11 mouse cellular contexts compared by ENCODE assay signal in the genomic region with DNA sequence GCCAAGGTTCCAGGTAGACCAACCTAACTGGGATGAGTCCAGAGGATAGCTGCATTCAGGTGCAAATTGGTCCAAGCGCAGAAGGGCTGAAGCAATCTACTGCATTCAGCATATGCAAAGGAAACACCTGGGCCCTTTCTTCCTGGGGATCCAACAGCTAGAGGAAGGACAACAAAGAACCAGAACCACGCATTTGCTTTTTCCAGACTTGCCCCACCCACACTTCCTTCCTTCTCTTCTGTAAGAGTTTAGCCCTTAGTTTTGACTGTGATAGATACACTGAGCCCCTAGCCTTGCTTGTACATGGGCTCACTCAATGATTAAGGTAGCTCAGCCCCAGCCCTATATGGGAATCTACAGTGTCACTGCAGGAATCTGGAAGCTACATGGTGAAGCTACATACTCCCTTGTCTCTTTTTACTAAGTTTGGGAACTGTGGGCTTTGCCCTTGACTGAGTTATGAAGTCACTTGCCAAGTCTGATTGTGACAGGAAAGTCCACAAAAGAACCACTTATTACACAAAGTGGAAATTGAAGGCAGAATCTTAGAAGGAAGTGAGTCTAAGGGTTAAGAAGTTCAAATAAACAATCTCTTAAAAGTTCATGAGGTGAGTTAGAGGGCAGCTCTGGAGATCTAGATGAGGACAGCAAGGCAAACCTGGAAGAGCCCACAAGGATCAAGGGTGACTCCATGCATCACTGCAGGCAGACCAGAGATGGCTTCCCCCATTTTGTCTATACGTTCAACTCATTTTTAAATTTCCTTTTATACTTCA. TPM values are rescaled to one million over a fixed set of nuclear protein-coding genes. Genes with fewer than 3 reads are reported as not detected.
DNase-seq lines count a peak whose midpoint lies in the region; ATAC-seq lines count a peak whose summit lies in the region.
"Had no signal": no experiment of that assay in that cellular context is flagged by ENCODE, and none has a peak within 500 bp of the region (broad histone marks: within the 10 kb centered on the region; RNA-seq: fewer than 3 reads in every experiment).

No protein-coding gene starts in this region.

- H3K27ac ChIP-seq in midbrain, embryonic 11.5 days (ENCODE audit: low read depth, low read length) = no peak overlapping the region
- no peak overlapping the region for H3K27ac ChIP-seq in midbrain, embryonic 13.5 days
- H3K27ac ChIP-seq: limb, embryonic 13.5 days; midbrain, embryonic 15.5 days had no signal

- no peaks in the 10 kb centered on the region for H3K4me1 ChIP-seq in midbrain, embryonic 11.5 days (ENCODE audit: control insufficient read depth, insufficient read depth, low read length)
- H3K4me1 ChIP-seq in midbrain, embryonic 13.5 days (replicated peaks) = 0 out of 2 replicates have a peak, but pooled peaks cover 6% of the 10 kb centered on the region
- H3K4me1 ChIP-seq: limb, embryonic 13.5 days; midbrain, embryonic 15.5 days had no signal

- peak; percentile 26 for DNase-seq in CD4-positive, CD25-positive, alpha-beta regulatory T cell, adult 2 months (ENCODE audit: low read depth, low spot score)
- DNase-seq in midbrain, embryonic 11.5 days (ENCODE audit: low spot score, missing footprints) = peak; percentile 57
- DNase-seq in kidney, adult 9 months = peak; percentile 72
- DNase-seq in thymus, postnatal 0 days (ENCODE audit: low spot score) = peak; percentile 21
- no peak for DNase-seq in layer of hippocampus, postnatal 10 days (ENCODE audit: low spot score in 2 of 2)
- no peak for DNase-seq in right cerebral cortex, postnatal 25 days

- 85% methylated on average over 3 of the region's 3 CpGs for WGBS in midbrain, embryonic 11.5 days
- 81% methylated on average over 3 of the region's 3 CpGs for WGBS in midbrain, embryonic 13.5 days

- ATAC-seq in CD4-positive, CD25-positive, alpha-beta regulatory T cell, adult 4 months = no peak
- ATAC-seq in midbrain, embryonic 11.5 days (ENCODE audit: low FRiP score) = no peak
- ATAC-seq in midbrain, embryonic 13.5 days = no peak
- ATAC-seq: forebrain, embryonic 16.5 days; midbrain, embryonic 15.5 days had no signal

- H3K36me3 ChIP-seq in midbrain, embryonic 11.5 days (ENCODE audit: control insufficient read depth, insufficient read depth, low read length) = no peaks in the 10 kb centered on the region
- H3K36me3 ChIP-seq in midbrain, embryonic 13.5 days = no peaks in the 10 kb centered on the region
- H3K36me3 ChIP-seq: limb, embryonic 13.5 days; midbrain, embryonic 15.5 days had no signal

- no peaks in the 10 kb centered on the region for H3K9me3 ChIP-seq in midbrain, embryonic 11.5 days (ENCODE audit: control insufficient read depth, low read length)
- H3K9me3 ChIP-seq in midbrain, embryonic 13.5 days = no peaks in the 10 kb centered on the region
- H3K9me3 ChIP-seq: limb, embryonic 13.5 days; midbrain, embryonic 15.5 days had no signal

- H3K27me3 ChIP-seq in midbrain, embryonic 11.5 days (ENCODE audit: control insufficient read depth, insufficient read depth, low read length) = no peaks in the 10 kb centered on the region
- H3K27me3 ChIP-seq in midbrain, embryonic 13.5 days = no peaks in the 10 kb centered on the region
- H3K27me3 ChIP-seq: limb, embryonic 13.5 days; midbrain, embryonic 15.5 days had no signal

- H3K4me2 ChIP-seq in midbrain, embryonic 11.5 days = no peak overlapping the region
- no peak overlapping the region for H3K4me2 ChIP-seq in midbrain, embryonic 13.5 days (replicated peaks)
- H3K4me2 ChIP-seq: limb, embryonic 13.5 days; midbrain, embryonic 15.5 days had no signal

- H3K4me3 ChIP-seq in midbrain, embryonic 11.5 days (ENCODE audit: low read depth, low read length) = no peak overlapping the region
- H3K4me3 ChIP-seq in midbrain, embryonic 13.5 days (replicated peaks) = no peak overlapping the region
- H3K4me3 ChIP-seq: limb, embryonic 13.5 days; midbrain, embryonic 15.5 days had no signal

- H3K9ac ChIP-seq in midbrain, embryonic 11.5 days (ENCODE audit: low read length) = no peak overlapping the region
- H3K9ac ChIP-seq in midbrain, embryonic 13.5 days (replicated peaks) = no peak overlapping the region
- H3K9ac ChIP-seq: limb, embryonic 13.5 days; midbrain, embryonic 15.5 days had no signal

RNA-seq across cellular contexts. Expression of gene Cd200, which starts 59.1 kb away (rescaled TPM):
- 100 to 1,000 TPM; 163 to 168 TPM for polyA plus RNA-seq in CD4-positive, CD25-positive, alpha-beta regulatory T cell, adult 4 months (2017; shearing (Covaris generic))
- polyA plus RNA-seq in midbrain, embryonic 11.5 days (2014; fragmentation: Nextera tagmentation; extraction: Ambion mirVana) = 50.4 and 59.1 TPM in 2 replicates
- 226 and 244 TPM in 2 replicates for polyA plus RNA-seq in midbrain, embryonic 13.5 days (2015; fragmentation: Nextera tagmentation; extraction: Ambion mirVana)
- 63.7 and 79.1 TPM in 2 replicates for polyA plus RNA-seq in thymus, postnatal 0 days (2015; fragmentation: Nextera tagmentation; extraction: Ambion mirVana)
- 100 to 1,000 TPM; 175 to 176 TPM for total RNA-seq in layer of hippocampus, postnatal 10 days (2021)

Comparison
In these comparisons a context has a peak if more than half of its experiments do, and no peak if none do; other contexts are left out.
1. DNase-seq: peak in CD4-positive, CD25-positive, alpha-beta regulatory T cell, adult 2 months (single experiment), midbrain, embryonic 11.5 days (single experiment), kidney, adult 9 months (single experiment) and thymus, postnatal 0 days (single experiment); none in layer of hippocampus, postnatal 10 days (0 of 2) and right cerebral cortex, postnatal 25 days (single experiment).